Mouse (Mus musculus) right cerebral cortex, postnatal 25 days (tissue): ENCODE measurements at regions not wholly inside any gene's neighbourhood (a gene's known extent, or its start where the extent isn't known, plus 50 kb on each side); places are given as distances from the start of the nearest gene placed in this dataset.

Experiments
- DNase-seq: peaks from one replicate; pipeline ENCODE4 v3.0.0; 2022

- DNase-seq, result no peak
Measured at GRCm38 (mm10) chr14:16897747-16898544, 79.0 kb upstream of the Rarb start.

- no peak for DNase-seq
Measured at GRCm38 (mm10) chr14:16896974-16897373, 78.0 kb upstream of the Rarb start.

- no peak for DNase-seq
Measured at GRCm38 (mm10) chr14:16881249-16881648, 62.3 kb upstream of the Rarb start.

GRCm38 (mm10) chr14:16869221-16869620, 50.3 kb upstream of the Rarb start:
- no peak for DNase-seq
